Mouse (Mus musculus) gastrocnemius, adult 18-20 months (tissue): Measurements from ENCODE around the gene Nrp2. TPM values are rescaled to one million over a fixed set of nuclear protein-coding genes. Genes with fewer than 3 reads are reported as not detected.

Source experiments
- DNase-seq: peaks from one replicate; pipeline ENCODE4 v3.0.0; 2021; ENCODE audit warnings: low spot score
- total RNA-seq, 2 experiments: library from RNA; stranded (reverse); gene quantifications; 2 replicates each; pipeline ENCODE4 v1.2.3; 2021

Nrp2 gene
- total RNA-seq, 2 experiments from 2014 or later = 3.7 to 8.0 TPM

- DNase-seq = no peak
Measured at GRCm38 (mm10) chr1:62704117-62704888, 1.2 kb downstream of the Nrp2 start.

GRCm38 (mm10) chr1:62704889-62705516, 1.9 kb downstream of the Nrp2 start:
- no peak for DNase-seq

GRCm38 (mm10) chr1:62705517-62705981, 2.5 kb downstream of the Nrp2 start:
- DNase-seq = no peak

GRCm38 (mm10) chr1:62706085-62707021, 3.3 kb downstream of the Nrp2 start:
- DNase-seq = peak; percentile 46

- peak; percentile 55 for DNase-seq
Measured at GRCm38 (mm10) chr1:62707101-62707912, 4.2 kb downstream of the Nrp2 start.

- no peak for DNase-seq
Measured at GRCm38 (mm10) chr1:62707913-62708860, 5.1 kb downstream of the Nrp2 start.

- DNase-seq = no peak
Measured at GRCm38 (mm10) chr1:62709770-62710335, 6.8 kb downstream of the Nrp2 start.

GRCm38 (mm10) chr1:62713021-62713676, 10.1 kb downstream of the Nrp2 start:
- no peak for DNase-seq

- DNase-seq = no peak
Measured at GRCm38 (mm10) chr1:62715004-62715403, 11.9 kb downstream of the Nrp2 start.

GRCm38 (mm10) chr1:62715692-62716091, 12.6 kb downstream of the Nrp2 start:
- no peak for DNase-seq

GRCm38 (mm10) chr1:62716836-62717478, 13.9 kb downstream of the Nrp2 start:
- no peak for DNase-seq

GRCm38 (mm10) chr1:62717552-62718236, 14.6 kb downstream of the Nrp2 start:
- no peak for DNase-seq

GRCm38 (mm10) chr1:62718237-62718571, 15.1 kb downstream of the Nrp2 start:
- DNase-seq = no peak

GRCm38 (mm10) chr1:62718750-62719149, 15.7 kb downstream of the Nrp2 start:
- DNase-seq = no peak

GRCm38 (mm10) chr1:62719770-62720169, 16.7 kb downstream of the Nrp2 start:
- DNase-seq = no peak

- no peak for DNase-seq
Measured at GRCm38 (mm10) chr1:62720176-62720575, 17.1 kb downstream of the Nrp2 start.

GRCm38 (mm10) chr1:62720727-62721705, 17.9 kb downstream of the Nrp2 start:
- no peak for DNase-seq
